Mouse (Mus musculus): ENCODE results near the gene Ubn2. TPM values are rescaled to one million over a fixed set of nuclear protein-coding genes. Genes with fewer than 3 reads are reported as not detected.

Gene Ubn2
- polyA plus RNA-seq, 1 experiment from 2014 or later, result 14.9 TPM

Small RNAs within 50 kb of the gene (microRNA-seq; reads per million reads assigned to microRNA genes)
- not detected for gene Mir7670

Other genes starting within 250 kb of the Ubn2 start
- 11.1 and 13.6 TPM in 2 replicates for gene D630045J12Rik, start 179.9 kb upstream of the Ubn2 start, polyA plus RNA-seq (2014; fragmentation: Nextera tagmentation; extraction: Ambion mirVana)
- 17.3 and 19.6 TPM in 2 replicates for gene Zc3hav1l, start 134.7 kb upstream of the Ubn2 start, polyA plus RNA-seq (2014; fragmentation: Nextera tagmentation; extraction: Ambion mirVana)
- gene Zc3hav1, start 79.3 kb upstream of the Ubn2 start, polyA plus RNA-seq (2014; fragmentation: Nextera tagmentation; extraction: Ambion mirVana), result 1.6 and 1.7 TPM in 2 replicates
- gene Ttc26, start 52.5 kb upstream of the Ubn2 start, polyA plus RNA-seq (2014; fragmentation: Nextera tagmentation; extraction: Ambion mirVana), result 13.4 and 14.1 TPM in 2 replicates
- 94.2 and 99.0 TPM in 2 replicates for gene Fmc1, start 99.6 kb downstream of the Ubn2 start, polyA plus RNA-seq (2014; fragmentation: Nextera tagmentation; extraction: Ambion mirVana)
- gene Luc7l2, start 117.4 kb downstream of the Ubn2 start, polyA plus RNA-seq (2014; fragmentation: Nextera tagmentation; extraction: Ambion mirVana), result 42.7 and 43.7 TPM in 2 replicates
- 0.13 and 0.15 TPM in 2 replicates for gene Klrg2, start 203.3 kb downstream of the Ubn2 start, polyA plus RNA-seq (2014; fragmentation: Nextera tagmentation; extraction: Ambion mirVana)
- 1.0 and 1.8 TPM in 2 replicates for gene Clec2l, start 229.1 kb downstream of the Ubn2 start, polyA plus RNA-seq (2014; fragmentation: Nextera tagmentation; extraction: Ambion mirVana)